Mouse (Mus musculus): ENCODE measurements around the gene Id3. TPM values are rescaled to one million over a fixed set of nuclear protein-coding genes. Genes with fewer than 3 reads are reported as not detected.

Id3 gene
- polyA plus RNA-seq, 1 experiment from 2014 or later: 273 TPM

DNA sequence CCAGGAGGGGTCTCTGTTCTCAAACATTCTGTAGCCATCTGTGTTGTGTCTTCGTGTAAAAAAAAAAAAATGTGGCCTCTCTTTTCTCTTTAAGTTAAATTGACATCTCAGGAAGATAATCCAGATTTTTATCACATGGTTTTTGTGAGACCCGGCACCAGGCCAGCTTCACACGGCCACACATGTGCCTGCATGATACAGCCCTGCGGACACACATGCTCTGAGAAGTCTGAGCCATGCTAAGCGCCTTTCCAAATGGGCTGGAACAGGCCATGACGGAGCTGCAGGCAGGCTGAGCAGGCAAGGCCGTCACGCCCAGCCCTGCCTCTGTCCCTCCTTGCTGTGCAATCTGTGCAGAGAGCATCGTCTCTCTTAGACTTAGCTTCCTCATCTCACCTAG, 11.2 kb downstream of the Id3 start:
- WGBS: 71% methylated on average over 9 of the region's 9 CpGs
- ATAC-seq (ENCODE audit: low read depth): no peak
- no peak overlapping the region for H3K9ac ChIP-seq
- H3K9me3 ChIP-seq: no peaks in the 10 kb centered on the region
- no peak overlapping the region for H3K27ac ChIP-seq (replicated peaks)
- H3K4me1 ChIP-seq (replicated peaks): peaks cover 12% of the 10 kb centered on the region
- H3K27me3 ChIP-seq: no peaks in the 10 kb centered on the region
- no peaks in the 10 kb centered on the region for H3K36me3 ChIP-seq
- no peak overlapping the region for H3K4me3 ChIP-seq
- H3K4me2 ChIP-seq: no peak overlapping the region

DNA sequence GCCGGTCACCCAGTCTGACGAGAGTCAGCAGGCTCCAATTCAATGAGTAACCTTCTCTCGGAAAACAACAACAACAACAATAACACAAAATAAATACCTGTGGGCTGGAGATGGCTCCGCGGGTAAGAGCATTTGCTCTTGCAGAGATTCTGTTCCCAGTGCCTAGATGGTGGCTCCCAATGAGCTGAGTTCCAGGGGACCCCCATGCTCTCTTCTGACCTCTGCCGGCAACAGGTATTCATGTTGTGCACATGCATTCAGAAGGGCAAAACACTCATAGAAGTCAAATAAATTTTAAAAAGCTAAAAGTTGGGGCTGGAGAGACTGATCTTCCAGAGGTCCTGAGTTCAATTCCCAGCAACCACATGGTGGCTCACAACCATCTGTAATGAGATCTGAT, 15.2 kb downstream of the Id3 start:
- Histone ChIP-seq H3K4me2 (no peak overlapping the region), H3K4me3 (no peak overlapping the region), H3K36me3 (no peaks in the 10 kb centered on the region), H3K27me3 (no peaks in the 10 kb centered on the region), H3K4me1 (replicated peaks) (peaks cover 16% of the 10 kb centered on the region), H3K27ac (replicated peaks) (no peak overlapping the region), H3K9ac (no peak overlapping the region), H3K9me3 (no peaks in the 10 kb centered on the region)
- 80% methylated on average over 6 of the region's 6 CpGs for WGBS
- ATAC-seq (ENCODE audit: low read depth): no peak

DNA sequence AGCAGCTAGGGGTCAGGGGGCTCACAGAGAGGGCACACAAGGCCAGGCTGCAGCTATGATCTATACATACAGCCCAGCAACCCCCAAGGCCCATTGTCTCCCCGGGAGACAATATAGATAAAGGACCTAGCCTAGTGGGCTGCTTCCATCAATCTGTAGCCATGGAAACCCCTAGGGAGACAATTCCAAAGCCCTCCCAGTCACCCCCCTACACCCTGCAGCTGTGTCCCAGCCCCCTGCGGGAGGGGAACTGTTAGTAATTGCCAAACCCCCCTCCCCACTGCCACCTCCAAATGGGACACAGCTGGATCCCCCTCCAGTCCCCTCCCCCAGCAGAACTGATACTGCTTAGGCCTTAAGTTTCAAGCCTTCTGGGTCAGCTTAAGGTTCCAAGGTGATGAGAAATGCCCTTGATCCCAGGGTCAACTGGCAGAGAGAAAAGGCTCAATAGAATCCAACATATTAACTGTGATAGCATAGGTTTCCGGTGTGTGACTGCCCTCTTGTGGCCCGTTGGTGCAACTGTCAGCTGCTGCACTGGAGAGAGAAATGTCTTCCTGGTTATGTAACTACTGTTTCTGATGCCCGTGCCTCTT, 16.6 kb downstream of the Id3 start:
- H3K27me3 ChIP-seq: no peaks in the 10 kb centered on the region
- no peaks in the 10 kb centered on the region for H3K9me3 ChIP-seq
- H3K36me3 ChIP-seq: no peaks in the 10 kb centered on the region
- peaks cover 20% of the 10 kb centered on the region for H3K4me1 ChIP-seq (replicated peaks)
- H3K4me3 ChIP-seq: no peak overlapping the region
- ATAC-seq (ENCODE audit: low read depth): peak; percentile 71
- 1% methylated on average over 5 of the region's 5 CpGs for WGBS
- H3K9ac ChIP-seq: peak overlapping the region; percentile 55; the same call in 1 of the 2 replicates
- H3K27ac ChIP-seq (replicated peaks): peak overlapping the region; percentile 67
- H3K4me2 ChIP-seq: no peak overlapping the region

- no peak overlapping the region for H3K4me3 ChIP-seq
- H3K4me2 ChIP-seq: peak overlapping the region; percentile 20; the same call in 1 of the 2 replicates
- no peaks in the 10 kb centered on the region for H3K9me3 ChIP-seq
- no peaks in the 10 kb centered on the region for H3K27me3 ChIP-seq
- no peaks in the 10 kb centered on the region for H3K36me3 ChIP-seq
- H3K27ac ChIP-seq (replicated peaks): no peak overlapping the region
- H3K4me1 ChIP-seq (replicated peaks): peaks cover 20% of the 10 kb centered on the region
- no peak overlapping the region for H3K9ac ChIP-seq
- peak; percentile 46; the same call in 1 of the 2 replicates for ATAC-seq (ENCODE audit: low read depth)
- 2% methylated on average over 11 of the region's 11 CpGs for WGBS
Measured at GRCm38 (mm10) chr4:136163448-136163847, 20.2 kb downstream of the Id3 start.

DNA sequence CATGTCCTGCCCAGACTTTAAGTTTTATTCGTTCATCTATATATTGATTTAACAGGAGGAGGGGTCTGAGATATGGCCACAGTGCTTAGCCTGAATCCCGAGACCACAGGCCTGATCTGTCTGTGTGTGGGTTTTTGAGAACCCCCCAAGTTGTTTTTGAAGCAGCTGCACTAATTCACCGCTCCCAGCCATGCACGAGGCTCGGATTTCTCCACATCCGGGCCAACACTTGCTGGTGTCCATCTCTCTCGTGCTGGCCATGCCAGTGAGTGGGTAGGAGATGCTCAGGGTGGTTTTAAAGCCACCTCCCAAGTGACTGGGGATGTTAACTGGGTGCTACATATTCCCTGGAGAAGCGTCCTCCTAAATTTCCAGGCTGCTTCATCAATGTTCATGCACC, 21.7 kb downstream of the Id3 start:
- no peaks in the 10 kb centered on the region for H3K9me3 ChIP-seq
- no peak overlapping the region for H3K27ac ChIP-seq (replicated peaks)
- ATAC-seq (ENCODE audit: low read depth): no peak
- no peaks in the 10 kb centered on the region for H3K36me3 ChIP-seq
- H3K27me3 ChIP-seq: no peaks in the 10 kb centered on the region
- no peak overlapping the region for H3K4me3 ChIP-seq
- H3K4me2 ChIP-seq: no peak overlapping the region
- no peak overlapping the region for H3K9ac ChIP-seq
- WGBS: 87% methylated on average over 8 of the region's 8 CpGs
- peaks cover 11% of the 10 kb centered on the region for H3K4me1 ChIP-seq (replicated peaks)

- 89% methylated on average over 3 of the region's 3 CpGs for WGBS
- no peak overlapping the region for H3K27ac ChIP-seq (replicated peaks)
- no peaks in the 10 kb centered on the region for H3K27me3 ChIP-seq
- no peak overlapping the region for H3K4me2 ChIP-seq
- no peaks in the 10 kb centered on the region for H3K9me3 ChIP-seq
- no peak for ATAC-seq (ENCODE audit: low read depth)
- no peak overlapping the region for H3K9ac ChIP-seq
- H3K4me3 ChIP-seq: no peak overlapping the region
- no peaks in the 10 kb centered on the region for H3K36me3 ChIP-seq
- peaks cover 13% of the 10 kb centered on the region for H3K4me1 ChIP-seq (replicated peaks)
Measured at GRCm38 (mm10) chr4:136167701-136168100, 24.4 kb downstream of the Id3 start.

DNA sequence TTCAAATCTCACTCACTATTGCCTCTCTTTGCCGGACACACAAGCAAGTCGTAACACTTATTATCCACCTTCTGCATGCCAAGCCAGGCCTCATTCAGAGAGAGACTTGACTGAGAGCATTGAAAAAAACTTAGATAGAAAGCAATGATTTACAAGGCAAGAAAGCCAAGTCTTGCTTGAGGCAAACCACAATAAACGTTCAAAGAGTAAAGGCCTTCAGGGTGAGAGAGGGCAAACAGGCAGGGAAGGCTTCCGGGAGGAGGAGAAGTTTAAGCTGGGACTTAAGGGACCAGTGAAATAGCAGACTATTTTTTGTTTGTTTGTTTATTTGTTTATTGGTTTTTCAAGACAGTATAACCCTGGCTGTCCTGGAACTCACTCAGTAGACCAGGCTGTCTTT, 27.1 kb downstream of the Id3 start:
- peaks cover 27% of the 10 kb centered on the region for H3K4me1 ChIP-seq (replicated peaks)
- H3K4me2 ChIP-seq: no peak overlapping the region
- no peak overlapping the region for H3K4me3 ChIP-seq
- H3K9ac ChIP-seq: no peak overlapping the region
- H3K36me3 ChIP-seq: no peaks in the 10 kb centered on the region
- peaks cover 3% of the 10 kb centered on the region; the same call in 1 of the 2 replicates for H3K27me3 ChIP-seq
- WGBS: 66% methylated on average over 4 of the region's 4 CpGs
- H3K9me3 ChIP-seq: no peaks in the 10 kb centered on the region
- no peak for ATAC-seq (ENCODE audit: low read depth)
- H3K27ac ChIP-seq (replicated peaks): no peak overlapping the region

DNA sequence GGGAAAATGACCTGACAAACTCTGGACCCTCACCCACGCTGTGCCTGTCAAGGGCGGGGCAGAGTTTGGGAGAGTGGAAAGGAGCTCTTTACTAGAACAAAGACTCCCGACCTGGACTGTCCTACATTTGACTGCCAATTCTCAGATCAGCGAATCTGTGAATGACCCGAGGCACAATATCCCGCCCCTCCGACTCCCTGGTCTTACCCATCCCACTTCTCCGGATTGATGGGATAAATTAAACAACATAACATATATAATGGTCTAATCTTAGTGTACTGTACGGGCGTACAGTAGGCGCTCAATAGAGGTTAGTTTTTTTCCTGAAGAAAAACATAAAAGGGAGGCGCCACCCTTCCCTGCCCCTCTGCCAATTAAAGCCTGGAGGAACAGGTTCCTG, 28.2 kb downstream of the Id3 start:
- Histone ChIP-seq H3K9me3 (no peaks in the 10 kb centered on the region), H3K27me3 (peaks cover 3% of the 10 kb centered on the region; the same call in 1 of the 2 replicates), H3K36me3 (no peaks in the 10 kb centered on the region), H3K27ac (replicated peaks) (no peak overlapping the region), H3K4me2 (peak overlapping the region; percentile 100), H3K9ac (peak overlapping the region; percentile 72), H3K4me3 (peak overlapping the region; percentile 67), H3K4me1 (replicated peaks) (peaks cover 31% of the 10 kb centered on the region)
- peak; percentile 45 for ATAC-seq (ENCODE audit: low read depth)
- WGBS: 12% methylated on average over 12 of the region's 12 CpGs

DNA sequence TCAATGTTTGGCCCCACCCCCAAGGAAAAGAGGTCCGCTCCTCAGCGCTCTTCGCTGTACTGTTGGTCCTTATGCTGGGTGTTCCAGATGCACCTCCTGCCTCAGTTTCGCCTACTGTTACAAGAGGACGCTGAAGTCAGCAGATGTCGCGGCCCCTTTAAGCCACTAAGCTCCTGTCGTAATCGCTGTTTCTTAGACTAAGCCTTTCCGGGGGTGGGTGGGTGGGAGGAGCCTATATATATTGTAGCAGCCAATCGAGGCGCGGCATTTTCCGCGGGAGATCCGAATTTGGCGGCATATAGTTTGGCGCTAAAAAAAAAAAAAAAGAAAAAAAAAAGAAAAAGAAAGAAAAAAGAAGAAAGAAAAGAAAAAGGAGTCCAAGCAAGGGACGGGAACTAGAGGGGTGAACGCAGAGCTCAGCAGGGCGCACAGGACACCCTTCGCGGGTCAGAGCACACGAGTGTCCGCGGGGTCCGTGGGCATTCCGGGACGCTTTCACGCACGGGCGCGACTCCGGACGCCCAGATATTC, 28.8 kb downstream of the Id3 start, which contains the start of gene E2f2:
TSS of gene E2f2 (plus strand) at position 384 of the 531 bp plus-strand sequence.
- Histone ChIP-seq H3K36me3 (no peaks in the 10 kb centered on the region), H3K4me1 (replicated peaks) (peaks cover 32% of the 10 kb centered on the region), H3K27ac (replicated peaks) (no peak within 1 kb of the TSS), H3K9me3 (no peaks in the 10 kb centered on the region), H3K9ac (peak within 1 kb of the TSS; percentile 72), H3K27me3 (peaks cover 3% of the 10 kb centered on the region; the same call in 1 of the 2 replicates), H3K4me2 (peak within 1 kb of the TSS; percentile 100), H3K4me3 (peak within 1 kb of the TSS; percentile 67)
- ATAC-seq (ENCODE audit: low read depth): peak; percentile 64; the same call in 1 of the 2 replicates
- under 1% methylated on average over 35 of the region's 35 CpGs for WGBS

- peak; percentile 36; the same call in 1 of the 2 replicates for ATAC-seq (ENCODE audit: low read depth)
- H3K9me3 ChIP-seq: no peaks in the 10 kb centered on the region
- H3K27me3 ChIP-seq: peaks cover 3% of the 10 kb centered on the region; the same call in 1 of the 2 replicates
- H3K4me3 ChIP-seq: peak overlapping the region; percentile 67
- no peaks in the 10 kb centered on the region for H3K36me3 ChIP-seq
- H3K4me2 ChIP-seq: peak overlapping the region; percentile 100
- peak overlapping the region; percentile 69 for H3K9ac ChIP-seq
- under 1% methylated on average over 55 of the region's 67 CpGs for WGBS
- H3K27ac ChIP-seq (replicated peaks): no peak overlapping the region
- peaks cover 38% of the 10 kb centered on the region for H3K4me1 ChIP-seq (replicated peaks)
Measured at GRCm38 (mm10) chr4:136172542-136173209, 29.4 kb downstream of the Id3 start.

- H3K27ac ChIP-seq (replicated peaks): no peak overlapping the region
- peak overlapping the region; percentile 100 for H3K4me2 ChIP-seq
- peaks cover 44% of the 10 kb centered on the region for H3K4me1 ChIP-seq (replicated peaks)
- H3K9me3 ChIP-seq: no peaks in the 10 kb centered on the region
- WGBS: 4% methylated on average over 14 of the region's 14 CpGs
- peaks cover 3% of the 10 kb centered on the region; the same call in 1 of the 2 replicates for H3K27me3 ChIP-seq
- peak overlapping the region; percentile 69 for H3K9ac ChIP-seq
- no peaks in the 10 kb centered on the region for H3K36me3 ChIP-seq
- peak overlapping the region; percentile 67 for H3K4me3 ChIP-seq
- ATAC-seq (ENCODE audit: low read depth): no peak
Measured at GRCm38 (mm10) chr4:136173210-136173715, 30.0 kb downstream of the Id3 start.
